Mouse (Mus musculus) hindlimb bud, embryonic 11.5 days (tissue): Measurements from ENCODE around the gene Ctsll3.

Experiments
- DNase-seq: peaks from one replicate; pipeline ENCODE4 v3.0.0-alpha.2; 2012; ENCODE audit warnings: low read depth, low spot score; ENCODE audit errors: extremely low spot score

The Ctsll3 gene

GRCm38 (mm10) chr13:60748556-60748955 is 54.1 kb downstream of the Ctsll3 start:
- DNase-seq = no peak
